Mouse (Mus musculus): ENCODE measurements around the gene Plk3. TPM values are rescaled to one million over a fixed set of nuclear protein-coding genes. Genes with fewer than 3 reads are reported as not detected.

Plk3 gene
- polyA plus RNA-seq, 1 experiment from 2014 or later = 32.8 TPM

DNA sequence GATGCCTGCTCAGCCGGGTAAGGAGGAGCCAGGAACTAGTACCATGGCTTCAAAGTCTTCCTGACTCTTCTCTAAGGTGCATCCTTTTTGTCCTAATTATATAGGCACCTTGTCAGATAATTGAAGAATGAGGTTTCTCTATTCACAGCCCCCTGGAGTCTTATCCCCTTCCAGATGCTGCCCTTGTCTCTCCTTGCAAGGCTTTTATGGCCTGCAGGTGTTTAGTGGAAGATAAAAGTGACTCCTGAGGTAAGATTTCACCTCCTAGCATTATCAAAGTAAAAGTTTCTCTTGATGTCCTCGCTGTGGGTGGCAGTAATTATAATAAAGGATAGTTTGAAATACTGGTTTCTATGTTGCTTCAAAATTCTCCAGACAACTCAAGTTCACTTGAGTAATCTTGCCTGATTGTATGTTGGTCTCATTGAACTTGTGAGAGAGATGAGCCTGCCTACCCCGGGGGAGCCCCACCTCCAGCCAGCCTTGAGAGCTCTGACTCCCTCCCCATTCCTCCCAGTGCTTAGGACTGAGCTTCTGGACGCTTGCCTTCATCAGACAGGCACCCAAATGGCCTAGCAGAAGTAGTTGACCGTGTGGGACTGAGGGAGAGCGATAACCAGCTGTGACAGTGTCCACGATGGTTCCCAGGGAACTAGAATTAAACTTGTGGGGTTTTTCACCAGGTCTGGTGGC is 45.7 kb downstream of the Plk3 start:
- Histone ChIP-seq H3K9ac (ENCODE audit: low read length) (no peak overlapping the region), H3K27ac (ENCODE audit: low read depth, low read length) (no peak overlapping the region), H3K4me3 (ENCODE audit: low read depth, low read length) (no peak overlapping the region), H3K4me2 (no peak overlapping the region), H3K36me3 (ENCODE audit: control insufficient read depth, insufficient read depth, low read length) (no peaks in the 10 kb centered on the region), H3K27me3 (ENCODE audit: control insufficient read depth, insufficient read depth, low read length) (no peaks in the 10 kb centered on the region), H3K9me3 (ENCODE audit: control insufficient read depth, low read length) (no peaks in the 10 kb centered on the region), H3K4me1 (ENCODE audit: control insufficient read depth, insufficient read depth, low read length) (no peaks in the 10 kb centered on the region)
- ATAC-seq (ENCODE audit: low FRiP score) (no peak), DNase-seq (ENCODE audit: low spot score, missing footprints) (no peak)
- 82% methylated on average over 7 of the region's 7 CpGs for WGBS

Small RNA genes lying within 50 kb of the gene (microRNA-seq; reads per million reads assigned to microRNA genes)
- gene Gm22398 = not detected

Other genes starting within 250 kb of the Plk3 start
- gene Urod, start 139.6 kb downstream of the Plk3 start, polyA plus RNA-seq (2014; fragmentation: Nextera tagmentation; extraction: Ambion mirVana) = 85.2 and 95.6 TPM in 2 replicates
- gene Hectd3, start 138.6 kb downstream of the Plk3 start, polyA plus RNA-seq (2014; fragmentation: Nextera tagmentation; extraction: Ambion mirVana) = 7.6 and 9.4 TPM in 2 replicates
- gene Eif2b3, start 114.6 kb downstream of the Plk3 start, polyA plus RNA-seq (2014; fragmentation: Nextera tagmentation; extraction: Ambion mirVana) = 43.0 and 49.4 TPM in 2 replicates
- 3.6 and 5.0 TPM in 2 replicates for gene Ptch2, start 37.9 kb downstream of the Plk3 start, polyA plus RNA-seq (2014; fragmentation: Nextera tagmentation; extraction: Ambion mirVana)
- 2.7 and 3.8 TPM in 2 replicates for gene Btbd19, start 8.2 kb downstream of the Plk3 start, polyA plus RNA-seq (2014; fragmentation: Nextera tagmentation; extraction: Ambion mirVana)
- not detected in 2 replicates for gene Tctex1d4, start 7.2 kb downstream of the Plk3 start, polyA plus RNA-seq (2014; fragmentation: Nextera tagmentation; extraction: Ambion mirVana)
- gene Rps8, start 22.3 kb upstream of the Plk3 start, polyA plus RNA-seq (2014; fragmentation: Nextera tagmentation; extraction: Ambion mirVana) = 780 and 794 TPM in 2 replicates
- gene Kif2c, start 48.7 kb upstream of the Plk3 start, polyA plus RNA-seq (2014; fragmentation: Nextera tagmentation; extraction: Ambion mirVana) = 103 and 104 TPM in 2 replicates
- gene Tmem53, start 118.0 kb upstream of the Plk3 start, polyA plus RNA-seq (2014; fragmentation: Nextera tagmentation; extraction: Ambion mirVana) = 7.5 and 8.4 TPM in 2 replicates
- gene Armh1, start 118.2 kb upstream of the Plk3 start, polyA plus RNA-seq (2014; fragmentation: Nextera tagmentation; extraction: Ambion mirVana) = 0.34 and 0.40 TPM in 2 replicates